Mouse (Mus musculus) left cerebral cortex, postnatal 4 days (tissue): Measurements from ENCODE around the gene Vmn2r30. TPM values are rescaled to one million over a fixed set of nuclear protein-coding genes. Genes with fewer than 3 reads are reported as not detected.
"Not testable (repeated sequence)": the region's sequence is repeated elsewhere in the genome, so short reads cannot be mapped to it uniquely, and the experiment has no call there.

ENCODE experiments used
- DNase-seq: peaks from one replicate; pipeline ENCODE4 v3.0.0-alpha.2; 2022
- intact Hi-C: fragments of 180-260 bp; cut with DNase I; formaldehyde crosslinking; loops from one replicate; pipeline ENCODE4 v1.15.1; 2025
- microRNA-seq: library from miRNA; unstranded; fragments of <30 nt; microRNA quantifications from one replicate; pipeline ENCODE4 v1.2.0, GENCODE M21; 2022
- total RNA-seq, 2 experiments: library from RNA; stranded (reverse); gene quantifications; 2 replicates each; pipeline ENCODE4 v1.2.3; 2021

The Vmn2r30 gene
- under 1 TPM in 1 of 2 experiments, not detected in 1; 0.08 TPM for total RNA-seq

- intact Hi-C loops, result not testable (repeated sequence)
These were observed at the start of gene Vmn2r30 for GRCm38 (mm10) chr7:7337509-7337908. TSS of gene Vmn2r30 (minus strand) at chr7:7337609.

GRCm38 (mm10) chr7:7374431-7374830 is 37.0 kb upstream of the Vmn2r30 start, which contains the start of gene Gm45783:
TSS of gene Gm45783 (minus strand) at chr7:7374573.
- intact Hi-C loops, DNase-seq: not testable (repeated sequence)

More at GRCm38 (mm10) chr7:7337509-7337908, at the start of gene Vmn2r30:
- not testable (repeated sequence) for DNase-seq

GRCm38 (mm10) chr7:7295595-7295994 is 41.8 kb downstream of the Vmn2r30 start:
- no peak for DNase-seq
- intact Hi-C loops, result loop anchor here (5.0 kb wide), 1 partner anchor 863 kb away; no protein-coding TSS in a partner anchor

GRCm38 (mm10) chr7:7281383-7281782 is 56.0 kb downstream of the Vmn2r30 start:
- intact Hi-C loops, result no loop called here
- no peak for DNase-seq

- peak; percentile 89 for DNase-seq
- intact Hi-C loops, result loop anchor here (5.0 kb wide), 1 partner anchor 846 kb away; no protein-coding TSS in a partner anchor
These were observed 59.3 kb downstream of the Vmn2r30 start, which contains the start of gene Gm45844 for GRCm38 (mm10) chr7:7277966-7278567. TSS of gene Gm45844 (minus strand) at chr7:7278289.

GRCm38 (mm10) chr7:7277556-7277955 is 59.9 kb downstream of the Vmn2r30 start:
- intact Hi-C loops, result loop anchor here (5.0 kb wide), 1 partner anchor 845 kb away; no protein-coding TSS in a partner anchor
- peak; percentile 67 for DNase-seq

Small RNAs within 50 kb of the gene (microRNA-seq; reads per million reads assigned to microRNA genes)
- 10.8 reads per million, percentile 26 among the genes with 10 or more reads in this experiment for gene Mir5620

Other genes starting within 250 kb of the Vmn2r30 start
- gene Zfp954, start 216.1 kb downstream of the Vmn2r30 start, total RNA-seq, result 10 to 100 TPM; 12.3 to 14.3 TPM
- 1 to 10 TPM; 5.1 TPM for gene Zfp773, start 200.9 kb downstream of the Vmn2r30 start, total RNA-seq
- 1 to 10 TPM; 6.4 to 6.5 TPM for gene Zfp418, start 166.3 kb downstream of the Vmn2r30 start, total RNA-seq
- 1 to 10 TPM; 5.9 to 8.4 TPM for gene Zfp772, start 127.6 kb downstream of the Vmn2r30 start, total RNA-seq
- gene Vmn2r29, start 90.3 kb downstream of the Vmn2r30 start, total RNA-seq, result 1 to 10 TPM; 2.0 to 2.2 TPM
- 10 to 100 TPM in 1 of 2 experiments, 1 to 10 TPM in 1; 6.8 to 13.2 TPM for gene Gm45844, start 59.3 kb downstream of the Vmn2r30 start, total RNA-seq
- gene Clcn4, start 36.8 kb downstream of the Vmn2r30 start, total RNA-seq, result 100 to 1,000 TPM; 178 to 182 TPM
- not detected for gene Gm45783, start 37.0 kb upstream of the Vmn2r30 start, total RNA-seq
- gene Vmn2r31, start 62.1 kb upstream of the Vmn2r30 start, total RNA-seq, result not detected
- not detected for gene Vmn2r32, start 142.4 kb upstream of the Vmn2r30 start, total RNA-seq
- gene Vmn2r33, start 229.2 kb upstream of the Vmn2r30 start, total RNA-seq, result not detected